Mouse (Mus musculus): Measurements from ENCODE around the gene Rnase12.

DNA sequence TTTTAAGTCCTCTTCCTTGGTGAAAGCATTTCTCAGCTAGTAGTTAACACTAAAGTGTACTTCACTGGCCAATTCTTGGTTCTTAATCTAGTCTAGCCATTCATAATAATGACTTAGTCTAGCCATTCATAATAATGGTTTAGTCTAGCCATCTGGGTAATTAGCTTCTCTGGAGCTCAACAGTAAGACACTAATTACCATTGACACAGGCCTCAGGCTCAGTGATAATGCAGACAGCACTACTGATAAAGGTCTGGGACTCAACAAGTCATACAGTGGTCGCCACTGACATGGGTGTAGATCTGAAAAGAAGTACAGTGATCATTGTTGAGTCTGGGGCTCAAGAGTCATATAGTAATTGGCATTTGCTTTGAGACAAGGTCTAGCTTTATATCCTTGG is 32.6 kb downstream of the Rnase12 start:
- TF ChIP-seq CTCF (IDR thresholded peaks at IDR 0.05; ENCODE audit: control insufficient read depth, insufficient read depth, low read length), result no peak
- no peak for TF ChIP-seq POLR2A (IDR thresholded peaks at IDR 0.05; ENCODE audit: borderline replicate concordance, control insufficient read depth, low read depth, low read length)
